Mouse (Mus musculus): Measurements from ENCODE around the gene D3Ertd254e.

GRCm38 (mm10) chr3:36186510-36186909, 35.7 kb downstream of the D3Ertd254e start:
- TF ChIP-seq POLR2A (IDR thresholded peaks at IDR 0.05; ENCODE audit: control insufficient read depth, extremely low read depth, insufficient read depth, low read length, poor library complexity) (no peak), CTCF (IDR thresholded peaks at IDR 0.05; ENCODE audit: borderline replicate concordance, control insufficient read depth, extremely low read depth, insufficient read depth, low read length, poor library complexity) (no peak)
